Mouse (Mus musculus): ENCODE measurements around the gene Pum2.
"Not testable (repeated sequence)": the region's sequence is repeated elsewhere in the genome, so short reads cannot be mapped to it uniquely, and the experiment has no call there.

- not testable (repeated sequence) for TF ChIP-seq CTCF (IDR thresholded peaks at IDR 0.05; ENCODE audit: borderline replicate concordance, control insufficient read depth, extremely low read depth, insufficient read depth, low read length, poor library complexity); POLR2A (IDR thresholded peaks at IDR 0.05; ENCODE audit: control insufficient read depth, extremely low read depth, insufficient read depth, low read length, poor library complexity)
Observed at GRCm38 (mm10) chr12:8689882-8690281, 15.9 kb downstream of the Pum2 start.
